Mouse (Mus musculus) liver, adult 2 months (tissue): ENCODE results near the gene Ppp6r2. TPM values are rescaled to one million over a fixed set of nuclear protein-coding genes. Genes with fewer than 3 reads are reported as not detected.

Experiments
- DNase-seq: peaks from one replicate; pipeline ENCODE4 v3.0.0-alpha.2; 2011; ENCODE audit warnings: low read depth, low spot score; ENCODE audit errors: extremely low read depth
- H3K27ac ChIP-seq: fragments of 200-500 bp; replicated peaks from 2 replicates; pipeline ENCODE4 v1.5.1; 2012; ENCODE audit warnings: low read depth, mild to moderate bottlenecking, control low read depth, inconsistent platforms, low read length; ENCODE audit not compliant: insufficient read depth
- H3K27me3 ChIP-seq: fragments of 200-500 bp; 2 replicates; pipeline ENCODE4 v1.6.1; 2012; ENCODE audit warnings: mild to moderate bottlenecking, moderate library complexity, low read length, inconsistent platforms; ENCODE audit not compliant: control insufficient read depth, insufficient read depth
- H3K36me3 ChIP-seq: fragments of 200-500 bp; 2 replicates; pipeline ENCODE4 v1.6.1; 2012; ENCODE audit warnings: low read length, inconsistent platforms; ENCODE audit not compliant: control insufficient read depth, insufficient read depth
- H3K4me1 ChIP-seq: fragments of 200-500 bp; 2 replicates; pipeline ENCODE4 v1.6.1; 2011; ENCODE audit warnings: low read length; ENCODE audit not compliant: control insufficient read depth, insufficient read depth
- H3K4me3 ChIP-seq: fragments of 200-500 bp; 2 replicates; pipeline ENCODE4 v1.5.1; 2011; ENCODE audit warnings: low read depth, mild to moderate bottlenecking, control low read depth, low read length, moderate library complexity; ENCODE audit not compliant: insufficient read depth
- H3K79me2 ChIP-seq: fragments of 200-500 bp; 2 replicates; pipeline ENCODE4 v1.6.1; 2012; ENCODE audit warnings: inconsistent platforms, mild to moderate bottlenecking, low read length, moderate library complexity; ENCODE audit not compliant: control insufficient read depth, insufficient read depth
- H3K9ac ChIP-seq: fragments of 200-500 bp; 2 replicates; pipeline ENCODE4 v1.6.1; 2012; ENCODE audit warnings: low read depth, mild to moderate bottlenecking, control low read depth, inconsistent platforms, low read length
- CTCF ChIP-seq: fragments of 200-500 bp; IDR thresholded peaks from 2 replicates; pipeline ENCODE4 v1.5.1; 2011; ENCODE audit warnings: low read depth, low read length, control low read depth
- POLR2A ChIP-seq: fragments of 200-500 bp; IDR thresholded peaks from 2 replicates; pipeline ENCODE4 v1.6.1; 2011; ENCODE audit warnings: low read length, control low read depth; ENCODE audit not compliant: insufficient read depth; ENCODE audit errors: extremely low read depth
- WGBS: fragments of 180-500 bp; shearing (Covaris S2); methylation state at CpG from one replicate; pipeline ENCODE4 v1.1.7; 2018; 5-methylcytosine and 5-hydroxymethylcytosine counted together
- polyA plus RNA-seq: library from polyadenylated mRNA; depleted of rRNA; stranded (reverse); fragments of >200 nt; gene quantifications from 2 replicates; pipeline ENCODE4 v1.2.3, GENCODE M21; 2012; rRNA removed
- total RNA-seq: library from RNA; depleted of rRNA; stranded (reverse); fragments of >200 nt; gene quantifications from 2 replicates; pipeline ENCODE4 v1.2.3, GENCODE M21; 2014; rRNA removed

Ppp6r2 gene
- 43.9 and 57.5 TPM in 2 replicates for total RNA-seq
- 115 and 143 TPM in 2 replicates for polyA plus RNA-seq

DNA sequence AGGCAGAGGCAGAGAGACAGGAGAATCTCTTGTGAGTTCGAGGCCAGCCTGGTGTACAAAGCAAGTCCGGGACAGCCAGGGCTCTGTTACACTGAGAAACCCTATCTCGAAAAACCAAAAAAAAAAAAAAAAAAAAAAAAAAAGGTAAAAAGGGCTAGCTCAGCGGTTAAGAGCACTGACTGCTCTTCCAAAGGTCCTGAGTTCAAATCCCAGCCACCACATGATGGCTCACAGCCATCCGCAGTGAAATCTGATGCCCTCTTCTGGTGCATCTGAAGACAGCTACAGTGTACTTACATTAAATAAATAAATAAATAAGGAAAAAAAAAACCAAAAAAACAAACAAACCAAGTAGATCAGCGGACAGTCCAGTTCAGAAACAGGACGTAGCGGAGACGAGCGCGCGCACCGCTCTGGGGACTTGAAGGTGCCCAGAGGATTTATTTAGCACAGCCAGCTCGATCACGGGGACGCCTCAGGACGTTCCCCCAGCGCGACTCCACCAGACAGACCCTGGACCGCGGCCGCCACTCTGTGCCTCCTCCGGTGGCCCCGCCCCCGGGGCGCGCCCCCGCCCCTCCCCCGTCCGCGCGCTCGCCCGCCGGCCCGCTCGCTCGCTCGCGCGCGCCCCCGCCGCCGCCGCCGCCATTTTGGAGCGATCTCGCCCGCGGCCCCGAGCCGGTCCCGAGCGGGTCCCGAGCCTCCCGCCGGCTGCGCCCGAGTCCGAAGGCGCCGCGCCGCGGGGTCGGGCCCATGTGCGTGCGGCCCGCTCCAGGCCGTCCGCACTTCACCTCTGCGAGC is at the start of gene Ppp6r2:
TSS of gene Ppp6r2 (plus strand) at position 639 of the 801 bp plus-strand sequence.
- 2% methylated on average over 67 of the region's 73 CpGs for WGBS
- peak within 1 kb of the TSS; percentile 98 for H3K9ac ChIP-seq
- peak; percentile 72 for TF ChIP-seq POLR2A
- TF ChIP-seq CTCF = no peak
- peak; percentile 61 for DNase-seq
- no peaks in the 10 kb centered on the region for H3K36me3 ChIP-seq
- H3K27ac ChIP-seq = peak within 1 kb of the TSS; percentile 89
- no peaks in the 10 kb centered on the region for H3K27me3 ChIP-seq
- H3K4me3 ChIP-seq = peak within 1 kb of the TSS; percentile 83
- peaks cover 12% of the 10 kb centered on the region for H3K4me1 ChIP-seq
- peaks cover 9% of the 10 kb centered on the region for H3K79me2 ChIP-seq

DNA sequence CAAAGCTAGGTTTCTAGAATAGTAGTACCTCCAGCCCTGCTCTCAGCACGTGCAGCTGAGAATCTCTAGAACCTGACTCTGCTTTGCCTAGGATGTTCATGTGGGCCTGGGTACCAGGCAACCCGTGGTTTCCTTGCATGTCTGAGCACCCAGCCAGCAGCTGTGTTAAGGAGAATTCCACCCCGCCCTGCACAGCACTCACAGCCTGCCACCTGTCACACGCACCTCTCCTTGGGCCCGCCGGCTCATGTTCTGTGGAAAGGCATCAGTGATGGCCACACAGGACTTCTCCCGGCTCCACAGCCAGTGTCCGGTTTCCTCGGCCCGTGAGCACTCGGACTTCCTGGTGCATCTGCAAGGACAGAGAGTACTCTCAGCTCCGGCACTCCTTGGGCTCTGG is 45.9 kb upstream of the Ppp6r2 start:
- Histone ChIP-seq H3K4me1 (peaks cover 12% of the 10 kb centered on the region; the same call in 1 of the 2 replicates), H3K4me3 (no peak overlapping the region), H3K36me3 (peaks cover 56% of the 10 kb centered on the region), H3K27me3 (no peaks in the 10 kb centered on the region), H3K27ac (no peak overlapping the region), H3K9ac (no peak overlapping the region), H3K79me2 (peaks cover 10% of the 10 kb centered on the region; the same call in 1 of the 2 replicates)
- 93% methylated on average over 12 of the region's 12 CpGs for WGBS
- DNase-seq = no peak
- TF ChIP-seq CTCF (no peak), POLR2A (no peak)

DNA sequence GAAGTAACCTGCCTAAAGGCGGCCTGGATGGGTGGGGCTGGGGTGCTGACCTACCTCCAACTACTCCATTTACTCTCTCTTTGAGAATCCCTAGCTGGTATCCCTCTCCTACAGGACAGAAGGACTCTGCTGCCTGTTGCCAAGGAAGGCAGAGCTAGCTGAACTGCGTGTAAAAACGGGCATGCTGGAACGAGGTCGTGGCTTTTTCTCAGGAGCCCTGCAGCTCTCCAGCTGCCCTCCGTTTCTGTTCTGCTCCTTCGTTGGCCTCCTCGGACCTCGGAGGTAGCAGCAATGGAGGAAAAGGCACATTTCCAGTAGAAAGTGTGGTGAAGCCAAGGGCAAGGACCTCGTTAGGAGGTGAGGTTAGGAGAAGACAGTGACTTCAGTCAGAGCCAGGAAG is 42.4 kb upstream of the Ppp6r2 start:
- H3K27ac ChIP-seq = 0 out of 2 replicates have a peak overlapping the region, but pooled peaks have one; percentile 2
- H3K27me3 ChIP-seq = no peaks in the 10 kb centered on the region
- H3K79me2 ChIP-seq = peaks cover 35% of the 10 kb centered on the region; the same call in 1 of the 2 replicates
- 72% methylated on average over 10 of the region's 10 CpGs for WGBS
- peaks cover 30% of the 10 kb centered on the region for H3K36me3 ChIP-seq
- TF ChIP-seq CTCF (no peak), POLR2A (no peak)
- no peak overlapping the region for H3K9ac ChIP-seq
- DNase-seq = no peak
- no peak overlapping the region for H3K4me3 ChIP-seq
- peaks cover 28% of the 10 kb centered on the region for H3K4me1 ChIP-seq

DNA sequence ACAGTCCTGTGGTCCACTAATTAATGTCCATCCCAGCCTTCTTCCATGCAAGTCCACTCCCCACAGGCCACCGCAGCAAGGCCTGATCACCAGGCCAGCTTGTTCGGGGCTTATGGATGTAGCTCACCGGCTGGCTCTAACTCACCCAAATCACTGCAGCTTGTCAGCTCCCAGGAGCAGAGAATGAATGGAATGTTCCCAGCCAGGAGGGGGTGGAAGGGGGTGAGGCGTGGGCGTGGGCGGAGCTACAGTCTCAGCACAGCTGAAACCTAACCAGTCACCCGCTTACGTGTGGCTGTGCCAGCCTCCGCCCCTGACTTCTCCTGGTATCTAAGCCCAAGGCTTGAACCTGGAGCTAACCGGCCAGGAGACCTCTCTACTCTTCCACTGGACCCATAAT is 41.9 kb upstream of the Ppp6r2 start:
- Histone ChIP-seq H3K27ac (peak overlapping the region; percentile 60), H3K4me1 (peaks cover 33% of the 10 kb centered on the region), H3K27me3 (no peaks in the 10 kb centered on the region), H3K79me2 (peaks cover 40% of the 10 kb centered on the region; the same call in 1 of the 2 replicates), H3K4me3 (no peak overlapping the region), H3K9ac (no peak overlapping the region), H3K36me3 (peaks cover 25% of the 10 kb centered on the region; the same call in 1 of the 2 replicates)
- WGBS = 20% methylated on average over 10 of the region's 10 CpGs
- TF ChIP-seq POLR2A (no peak), CTCF (no peak)
- DNase-seq = peak; percentile 69

DNA sequence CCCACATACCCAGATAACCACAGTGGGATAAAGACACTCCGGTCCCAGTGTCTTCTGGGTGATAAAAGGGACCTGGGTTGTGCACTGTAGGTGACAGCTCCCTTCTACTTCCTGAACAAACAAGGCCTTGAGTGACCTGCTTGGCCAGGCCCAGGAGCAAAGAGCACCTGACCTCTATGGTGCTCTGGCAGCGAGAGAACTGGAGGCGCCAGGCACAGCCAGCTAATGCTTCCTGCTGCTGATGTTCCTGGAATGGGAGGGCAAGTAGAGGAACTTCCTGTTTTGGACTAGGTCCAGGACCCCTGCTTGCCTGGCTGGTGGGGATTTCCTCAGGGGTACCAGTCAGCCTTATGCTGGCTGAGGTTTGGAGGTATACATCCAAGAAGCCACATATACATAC is 41.3 kb upstream of the Ppp6r2 start:
- WGBS = 2% methylated on average over 3 of the region's 3 CpGs
- no peak overlapping the region for H3K9ac ChIP-seq
- H3K27ac ChIP-seq = peak overlapping the region; percentile 75
- H3K4me1 ChIP-seq = peaks cover 40% of the 10 kb centered on the region
- no peak for TF ChIP-seq CTCF
- no peak for TF ChIP-seq POLR2A
- H3K4me3 ChIP-seq = no peak overlapping the region
- H3K36me3 ChIP-seq = peaks cover 19% of the 10 kb centered on the region; the same call in 1 of the 2 replicates
- H3K27me3 ChIP-seq = no peaks in the 10 kb centered on the region
- peak; percentile 91 for DNase-seq
- peaks cover 46% of the 10 kb centered on the region for H3K79me2 ChIP-seq

DNA sequence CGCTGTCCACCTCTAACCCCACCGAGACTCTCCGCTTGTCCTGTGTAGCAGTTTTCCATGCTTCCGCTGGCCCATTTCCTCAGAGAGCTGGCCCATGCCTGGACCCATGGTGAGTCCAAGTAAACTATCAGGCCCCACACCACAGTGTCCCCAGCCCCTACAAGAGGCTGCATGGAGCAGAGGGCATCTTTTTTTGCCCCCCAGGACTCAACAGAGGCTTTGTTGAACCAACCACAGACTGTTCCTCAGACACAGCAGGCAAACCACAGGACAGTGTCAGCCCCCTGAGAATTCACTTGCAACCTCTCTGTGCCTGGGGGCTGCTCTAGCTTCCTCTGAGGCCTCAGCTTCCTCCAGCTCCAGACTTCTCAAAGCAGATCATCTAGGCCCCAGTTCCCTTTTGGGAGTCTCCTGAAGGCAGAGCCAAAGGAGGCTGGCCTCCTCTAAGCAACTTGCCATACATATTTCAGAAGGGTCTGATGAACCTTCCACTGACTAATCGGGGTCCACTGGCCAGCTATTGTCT is 39.8 kb upstream of the Ppp6r2 start:
- Histone ChIP-seq H3K79me2 (peaks cover 60% of the 10 kb centered on the region), H3K4me1 (peaks cover 51% of the 10 kb centered on the region), H3K36me3 (peaks cover 7% of the 10 kb centered on the region; the same call in 1 of the 2 replicates), H3K4me3 (no peak overlapping the region), H3K27me3 (no peaks in the 10 kb centered on the region), H3K9ac (no peak overlapping the region), H3K27ac (peak overlapping the region; percentile 93)
- no peak for TF ChIP-seq CTCF
- TF ChIP-seq POLR2A = no peak
- 61% methylated on average over 5 of the region's 5 CpGs for WGBS
- no peak for DNase-seq
